Mouse (Mus musculus): Measurements from ENCODE around the gene Vsig8.

DNA sequence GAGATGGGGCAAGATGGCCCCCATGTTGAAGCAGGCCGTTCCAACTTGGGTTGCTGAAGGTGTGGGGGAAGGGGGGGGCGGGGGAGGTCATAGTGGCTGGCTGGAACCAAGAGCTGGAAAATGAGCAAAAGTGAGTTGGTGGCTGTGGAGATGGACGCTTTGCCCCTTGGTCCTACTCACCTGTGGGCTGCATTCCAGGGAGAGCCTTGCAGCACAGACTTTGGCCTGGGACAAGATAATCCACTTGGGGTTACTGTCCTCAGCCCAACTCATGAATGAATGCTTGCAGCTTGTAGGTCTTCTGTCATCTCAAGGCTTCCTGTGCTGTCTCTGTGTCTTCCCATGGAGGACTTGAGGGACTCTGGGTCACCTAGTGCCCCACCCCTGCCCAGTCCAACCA, 48.0 kb upstream of the Vsig8 start:
- TF ChIP-seq POLR2A (IDR thresholded peaks at IDR 0.05; ENCODE audit: insufficient read depth, low read depth, low read length) (no peak), CTCF (IDR thresholded peaks at IDR 0.05; ENCODE audit: insufficient read depth, low read depth, low read length) (no peak)

Data from olfactory bulb, adult 2 months (tissue).